Mouse (Mus musculus): Measurements from ENCODE around the gene Ms4a4c.
"Not testable (repeated sequence)": the region's sequence is repeated elsewhere in the genome, so short reads cannot be mapped to it uniquely, and the experiment has no call there.

Gene Ms4a4c

DNA sequence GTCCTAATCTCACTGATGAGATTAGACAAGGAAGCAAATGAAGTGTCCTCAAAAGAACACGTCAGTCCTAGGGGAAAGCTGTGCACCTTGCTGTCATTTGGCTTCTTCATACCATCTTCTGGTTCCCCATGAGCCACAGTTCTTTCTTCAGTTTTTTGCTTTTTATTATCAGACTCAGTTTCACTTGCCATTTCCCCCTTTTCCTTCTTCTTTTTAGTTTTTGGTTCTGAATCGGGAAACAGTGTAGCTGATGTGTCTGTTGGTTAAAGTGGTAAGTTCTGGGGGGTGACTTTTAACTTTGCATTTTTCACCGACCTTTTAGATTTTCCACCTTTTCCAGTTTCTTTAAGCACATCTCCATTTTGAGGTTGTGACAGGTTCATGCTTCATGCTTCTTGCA is at the start of gene Ms4a4c:
TSS of gene Ms4a4c (plus strand) at position 244 of the 400 bp plus-strand sequence.
- no peak for DNase-seq

DNA sequence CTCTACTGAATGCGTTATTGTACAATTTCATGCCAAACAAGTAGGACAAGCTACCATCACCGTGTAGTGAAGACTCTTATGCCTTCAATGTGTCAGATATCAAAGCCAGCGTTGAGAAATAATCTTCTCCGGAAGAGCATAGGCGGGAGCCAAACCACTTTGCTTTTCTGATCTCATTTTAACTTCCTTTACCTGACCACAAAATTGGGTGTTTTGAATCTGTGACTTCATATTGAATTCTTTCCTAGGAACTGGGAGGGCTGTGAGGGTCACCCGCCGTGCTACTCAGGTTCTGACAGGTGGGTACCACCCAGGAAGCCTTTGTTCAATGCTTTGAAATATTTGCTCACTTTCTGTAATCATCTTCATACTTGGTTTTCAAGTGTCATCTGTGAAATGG is 48.8 kb upstream of the Ms4a4c start:
- DNase-seq = peak; percentile 50

DNA sequence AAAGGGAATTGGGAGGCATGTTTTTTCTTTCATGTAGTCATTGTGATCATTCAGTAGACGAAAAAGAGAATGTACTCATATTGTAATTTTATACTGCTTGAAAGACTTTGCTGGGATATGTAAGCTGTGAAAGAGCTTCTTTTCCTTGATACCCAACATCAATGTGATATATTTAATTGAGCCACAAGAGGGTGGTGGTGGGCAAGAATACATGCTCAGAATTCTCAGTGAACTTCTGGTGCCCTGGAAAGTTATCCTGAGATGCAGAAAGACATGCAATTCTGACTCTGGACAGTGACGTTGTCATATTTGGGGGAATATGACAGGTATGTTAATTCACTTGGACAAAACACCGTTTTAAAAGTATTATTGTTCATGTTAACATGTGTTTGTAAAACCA is 44.5 kb upstream of the Ms4a4c start:
- peak; percentile 38 for DNase-seq

DNA sequence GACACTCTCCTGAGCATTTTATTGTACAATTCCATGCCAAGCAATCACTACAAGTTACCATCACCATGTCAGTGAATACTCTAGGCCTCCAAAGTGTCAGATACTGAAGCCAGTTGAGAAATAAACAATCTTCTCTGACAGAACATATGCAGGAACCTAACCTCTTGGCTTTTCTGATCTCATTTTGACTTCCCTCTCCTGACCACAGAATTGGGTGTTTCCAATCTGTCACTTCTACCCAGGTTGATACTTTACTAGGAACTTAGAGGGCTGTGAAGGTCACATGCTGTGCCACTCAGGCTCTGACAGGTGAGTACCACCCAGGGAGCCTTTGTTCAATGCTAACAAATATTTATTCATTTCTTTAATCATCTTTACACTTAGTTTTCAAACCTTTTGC is 42.6 kb upstream of the Ms4a4c start:
- peak; percentile 9 for DNase-seq

DNA sequence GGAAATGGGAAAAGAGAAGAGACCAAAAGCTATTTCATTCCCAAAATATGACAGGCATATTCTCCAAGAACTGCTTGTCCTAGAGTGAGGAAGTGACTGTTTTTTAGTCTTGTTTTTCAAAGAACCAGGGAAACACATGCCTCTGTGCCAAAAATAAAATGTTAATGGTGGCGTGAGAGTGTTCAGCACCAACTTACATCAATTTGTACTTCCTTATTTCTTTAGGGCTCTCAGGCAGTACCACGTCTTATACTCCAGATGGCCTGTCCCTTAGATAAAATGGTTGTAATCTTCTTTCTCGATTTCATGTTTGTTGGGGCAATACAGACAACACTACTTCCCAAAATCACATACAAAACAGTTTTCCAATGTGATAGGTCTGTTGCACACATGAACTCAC is 36.3 kb upstream of the Ms4a4c start:
- DNase-seq = no peak

DNA sequence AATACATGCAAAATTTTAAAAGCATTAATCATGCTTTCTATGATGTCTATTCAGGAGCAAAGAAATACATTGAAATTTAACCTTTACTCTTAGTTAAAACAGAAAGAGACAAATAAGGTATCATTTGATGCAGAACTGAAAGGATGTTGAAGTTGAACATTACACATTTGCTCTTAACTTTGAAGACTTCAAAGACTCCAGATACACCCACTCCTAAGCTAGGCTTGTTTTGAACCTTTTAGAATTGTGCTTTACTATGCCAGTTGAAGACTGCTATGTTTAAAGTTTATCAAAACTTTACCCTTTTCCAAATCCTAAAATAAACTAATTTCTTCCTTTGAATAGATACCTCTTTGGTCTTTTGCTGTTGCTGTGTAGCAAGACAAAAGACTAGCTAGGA is 33.4 kb upstream of the Ms4a4c start:
- DNase-seq = no peak

DNA sequence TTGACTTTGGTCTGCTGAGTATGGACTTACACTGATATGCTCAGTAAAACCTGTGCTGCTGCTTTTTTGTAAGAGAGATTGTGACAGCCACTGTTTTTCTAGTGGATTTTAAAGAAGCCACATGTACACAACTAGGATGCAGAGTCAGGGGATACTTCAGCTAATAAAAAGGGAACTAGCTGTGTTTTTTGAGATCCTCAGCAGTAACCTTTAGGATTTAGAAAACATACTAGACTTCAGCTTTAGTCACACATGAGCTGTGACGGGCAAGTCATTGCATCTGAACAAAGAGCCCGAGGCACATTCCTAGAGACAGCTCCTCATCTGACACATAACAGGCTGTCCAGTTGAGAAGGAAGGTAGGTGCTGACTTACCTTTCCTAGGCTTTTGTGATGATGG is 29.3 kb upstream of the Ms4a4c start, which contains the start of gene Ms4a4a:
TSS of gene Ms4a4a (plus strand) at position 251 of the 400 bp plus-strand sequence.
- DNase-seq = no peak

DNA sequence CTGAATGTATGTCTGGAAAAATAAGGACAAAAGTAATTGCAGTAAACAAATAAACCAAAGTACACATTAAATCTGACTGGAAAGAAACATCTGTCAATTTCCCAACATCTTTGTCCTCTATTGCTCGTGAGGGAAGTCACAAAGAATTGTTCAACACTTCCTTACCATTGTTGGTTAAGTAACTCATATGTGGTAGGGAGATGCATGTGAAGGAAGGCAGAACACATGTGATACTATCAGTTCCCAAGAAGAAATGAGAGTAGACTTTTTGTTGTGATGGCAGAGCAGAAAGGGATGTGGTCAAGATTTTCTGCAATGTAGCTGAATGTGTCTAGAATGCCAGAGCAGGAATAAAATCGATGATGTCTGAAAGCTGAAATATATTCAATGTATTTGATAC is 28.2 kb upstream of the Ms4a4c start:
- DNase-seq = no peak

DNA sequence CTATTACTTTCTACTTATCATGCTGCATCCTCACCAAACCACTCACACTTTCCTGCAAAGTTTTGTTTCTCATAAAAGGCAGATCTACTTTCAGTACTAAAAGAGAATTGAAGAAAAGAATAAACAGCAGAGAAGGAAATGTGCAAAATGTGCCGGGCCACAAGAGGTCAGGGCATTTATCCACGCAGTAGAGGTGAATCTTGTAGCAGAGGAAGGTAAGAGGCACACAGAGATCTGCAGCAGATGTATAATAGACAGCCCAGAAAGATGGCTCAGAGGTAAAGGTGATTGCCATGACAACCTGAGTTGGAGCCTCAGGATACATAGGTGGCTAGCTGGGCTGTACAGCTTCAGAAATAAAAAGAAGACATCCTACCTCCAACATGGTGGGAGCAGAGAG is 17.5 kb upstream of the Ms4a4c start:
- DNase-seq = peak; percentile 34

DNA sequence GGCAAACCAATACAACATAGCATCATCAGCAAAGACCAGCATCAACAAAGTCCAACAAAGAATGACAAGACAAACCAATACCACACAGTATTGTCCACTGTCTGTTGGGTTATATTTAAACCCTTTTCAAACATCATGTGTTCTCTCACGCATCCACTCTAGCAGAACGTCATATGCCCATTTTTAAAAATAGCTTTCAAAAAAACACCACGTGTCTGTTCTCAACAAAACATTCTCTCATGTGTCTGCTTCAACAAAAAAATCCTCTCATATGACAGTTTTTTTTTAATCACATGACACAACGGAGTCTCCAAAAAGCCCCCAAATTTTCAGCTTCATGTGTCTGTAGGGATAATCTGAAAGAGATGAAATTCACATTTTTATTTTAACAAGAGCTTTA is 16.9 kb upstream of the Ms4a4c start:
- no peak for DNase-seq

DNA sequence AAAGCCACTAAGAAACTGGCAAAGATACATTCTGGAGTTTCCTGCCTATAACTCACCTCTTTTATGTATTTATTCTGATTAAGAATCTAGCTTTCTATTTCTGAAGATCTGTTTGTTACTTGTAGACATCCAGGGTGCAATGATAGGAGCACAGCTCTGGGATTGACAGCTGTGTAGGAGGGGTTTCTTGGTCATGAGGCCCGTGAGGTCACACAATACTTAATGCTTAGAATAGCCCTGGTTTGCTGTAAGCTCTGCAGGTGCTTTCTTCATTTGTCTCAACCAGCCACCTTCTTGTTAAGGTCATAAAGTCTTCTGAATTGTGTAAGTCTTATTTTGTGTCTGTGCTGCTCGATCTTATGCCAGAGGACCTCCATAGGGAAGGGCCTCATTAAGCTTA is 15.6 kb upstream of the Ms4a4c start:
- DNase-seq = no peak

DNA sequence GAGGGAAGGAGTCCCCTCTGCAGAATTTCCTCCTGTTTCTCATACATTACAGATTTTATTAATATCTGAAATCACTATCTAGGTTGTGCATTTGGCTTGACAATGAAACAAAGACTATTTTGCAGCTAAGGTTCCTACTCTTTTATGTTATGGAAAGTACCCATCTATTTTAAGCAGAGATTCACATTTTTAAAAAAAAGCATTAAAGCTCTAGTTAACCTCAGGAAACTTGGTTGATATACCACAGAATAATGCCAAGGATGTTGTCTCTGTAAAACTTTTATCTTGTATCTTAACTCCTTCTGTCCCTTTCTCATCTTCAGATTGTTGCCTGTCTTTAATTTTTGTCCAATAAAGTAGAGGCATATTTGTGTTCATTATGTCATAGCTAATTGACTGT is 8.8 kb upstream of the Ms4a4c start:
- no peak for DNase-seq

DNA sequence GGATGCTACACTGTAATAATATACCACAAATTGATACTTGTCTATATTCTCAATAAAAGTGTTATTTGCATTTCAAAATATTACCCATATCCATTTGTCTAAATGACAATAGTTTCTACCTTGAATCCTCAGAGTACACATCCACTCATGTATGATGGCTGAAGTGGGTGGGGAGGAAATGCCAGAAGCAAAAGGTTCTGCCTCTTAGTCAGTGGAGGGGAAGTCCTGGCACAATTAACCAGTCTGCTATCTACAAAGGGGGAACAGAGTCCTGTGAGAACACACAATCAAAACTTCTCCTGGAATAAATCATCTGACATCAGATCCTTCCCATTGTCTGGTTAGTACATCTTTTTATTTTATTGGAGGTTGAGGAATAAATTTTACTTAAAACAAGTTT is 2.9 kb downstream of the Ms4a4c start:
- DNase-seq = no peak

DNA sequence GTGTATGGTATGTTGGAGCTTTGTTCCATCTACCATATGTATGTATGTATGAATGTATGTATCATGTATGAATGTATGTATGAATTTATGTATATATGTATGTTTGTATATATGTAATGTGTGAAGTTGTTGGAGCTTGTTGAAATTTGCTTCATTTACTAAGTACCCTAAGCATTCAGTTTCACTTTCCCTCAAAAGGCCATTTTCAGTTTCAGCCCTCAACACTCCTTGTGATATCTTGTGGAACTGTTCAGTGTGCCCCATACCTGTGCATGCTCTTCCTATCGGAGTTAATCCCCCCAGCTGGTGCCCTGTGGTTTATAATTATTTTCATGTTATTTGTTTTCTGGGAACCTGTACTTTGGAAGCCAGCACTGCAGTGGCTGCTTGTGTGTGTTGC is 4.0 kb downstream of the Ms4a4c start:
- no peak for DNase-seq

DNA sequence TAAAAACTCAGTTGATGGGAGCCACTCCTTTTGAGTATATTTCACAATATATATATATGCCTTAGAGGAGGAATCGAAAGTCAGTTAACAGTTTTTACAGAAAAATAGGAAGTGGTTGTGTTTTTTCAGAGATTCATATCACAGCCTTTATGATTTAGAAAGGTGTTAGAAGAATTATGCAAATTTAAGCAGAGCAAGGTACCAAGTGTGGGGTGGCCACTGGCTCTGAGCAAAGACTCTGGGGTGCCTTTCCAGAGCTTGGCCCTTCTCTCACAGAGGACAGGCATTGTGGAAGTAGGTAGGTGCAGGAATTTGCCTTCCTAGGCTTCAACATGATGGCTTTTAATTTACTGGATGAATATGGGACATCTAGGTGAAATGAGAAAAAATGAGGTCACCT is 7.1 kb downstream of the Ms4a4c start:
- no peak for DNase-seq

DNA sequence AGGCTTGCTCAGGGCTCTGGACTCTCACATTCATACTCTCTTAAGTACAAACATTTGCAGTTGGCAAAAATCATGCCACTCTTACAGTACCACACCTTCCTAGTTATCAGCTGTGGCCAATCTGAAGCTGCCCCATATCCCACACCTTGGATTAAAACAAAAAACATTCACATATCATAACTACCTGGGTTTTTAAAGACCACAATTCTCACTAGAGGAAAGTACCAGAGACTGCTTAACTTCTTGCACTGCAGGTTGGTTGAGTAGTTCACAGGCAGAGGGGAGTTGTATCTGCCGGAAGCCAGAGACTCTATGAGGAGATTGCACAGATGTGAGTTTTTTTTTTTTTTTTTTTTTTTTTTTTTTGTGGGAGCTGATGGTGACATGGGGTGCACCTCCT is 9.5 kb downstream of the Ms4a4c start:
- peak; percentile 20 for DNase-seq

DNA sequence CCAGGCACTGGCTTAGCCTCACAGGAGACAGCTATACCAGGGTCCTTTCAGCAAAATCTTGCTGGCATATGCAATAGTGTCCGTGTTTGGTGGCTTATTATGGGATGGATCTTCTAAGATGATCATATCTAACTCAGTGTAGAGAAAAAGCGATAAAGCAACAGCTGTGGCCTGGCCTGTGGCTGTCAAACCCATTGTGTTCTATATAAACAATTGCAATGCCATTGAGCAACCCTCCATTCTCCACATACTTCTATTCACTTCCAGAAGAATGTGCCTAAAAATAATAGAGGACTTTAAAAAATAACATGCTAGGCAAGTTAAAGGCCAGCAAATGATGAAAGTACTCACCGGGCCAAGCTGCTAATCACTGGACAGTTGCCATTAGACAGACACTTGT is 11.0 kb downstream of the Ms4a4c start:
- DNase-seq = no peak

DNA sequence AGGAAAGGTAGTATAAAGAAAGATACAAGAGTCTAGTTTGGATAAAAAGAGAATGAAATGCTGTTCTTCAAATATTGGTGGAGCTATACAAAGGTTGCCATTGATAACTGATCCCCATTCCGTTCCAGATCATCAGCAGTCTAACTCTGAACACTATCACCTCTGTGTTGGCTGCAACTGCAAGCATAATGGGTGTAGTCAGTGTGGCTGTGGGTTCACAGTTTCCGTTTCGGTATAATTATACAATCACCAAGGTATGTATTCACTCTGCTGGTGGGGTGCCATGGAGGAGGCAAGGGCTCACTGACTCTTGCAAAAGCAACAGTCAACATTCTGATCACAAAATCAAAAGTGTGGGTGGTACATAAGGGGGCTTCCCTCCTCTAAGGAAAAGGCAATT is 14.3 kb downstream of the Ms4a4c start:
- DNase-seq = not testable (repeated sequence)

DNA sequence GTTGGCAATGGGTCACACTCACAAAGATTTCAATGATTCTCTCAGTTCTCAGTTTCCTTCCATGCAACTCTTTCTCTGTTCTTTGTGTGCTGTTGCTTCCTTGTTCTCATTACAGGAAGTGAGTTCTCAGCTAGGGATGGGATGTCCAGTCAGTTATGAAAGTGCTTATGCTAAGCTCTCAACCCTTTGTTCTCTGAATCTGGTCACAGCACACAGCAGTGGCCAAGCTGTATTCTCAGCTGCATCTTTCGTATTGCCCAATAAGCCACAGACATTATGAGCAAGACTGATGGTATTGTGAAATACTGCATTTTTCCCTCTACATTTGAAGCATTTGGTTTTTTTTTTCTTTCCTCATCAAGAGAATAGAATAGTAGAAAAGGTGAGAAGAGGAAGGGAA is 26.6 kb downstream of the Ms4a4c start:
- not testable (repeated sequence) for DNase-seq

DNA sequence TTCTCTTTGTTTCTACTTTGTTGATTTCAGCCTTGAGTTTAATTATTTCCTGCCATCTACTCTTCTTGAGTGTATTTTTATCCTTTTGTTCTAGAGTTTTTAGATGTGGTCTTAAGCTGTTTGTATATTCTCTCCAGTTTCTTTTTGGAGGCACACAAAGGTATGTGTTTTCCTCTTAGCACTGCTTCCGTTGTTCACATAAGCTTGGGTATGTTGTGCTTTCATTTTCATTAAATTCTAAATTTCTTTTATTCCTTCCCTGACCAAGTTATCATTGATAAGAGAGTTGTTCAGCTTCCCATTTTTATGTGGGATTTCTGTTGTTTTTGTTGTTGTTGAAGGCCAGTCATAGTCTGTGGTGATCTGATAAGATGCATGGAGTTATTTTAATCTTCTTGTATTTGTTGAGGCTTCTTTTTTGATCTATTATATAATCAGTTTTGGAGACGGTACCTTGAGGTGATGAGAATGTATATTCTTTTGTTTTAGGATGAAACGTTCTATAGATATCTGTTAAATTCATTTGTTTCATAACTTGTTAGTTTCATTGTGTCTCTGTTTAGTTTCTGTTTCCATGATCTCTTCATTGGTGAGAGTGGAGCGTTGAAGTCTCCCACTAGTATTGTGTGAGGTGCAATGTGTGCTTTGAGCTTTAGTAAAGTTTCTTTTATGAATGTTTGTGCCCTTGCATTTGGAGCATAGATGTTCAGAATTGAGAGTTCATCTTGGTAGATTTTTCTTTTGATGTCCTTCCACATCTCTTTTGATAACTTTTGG is 30.7 kb downstream of the Ms4a4c start:
- no peak for DNase-seq

DNA sequence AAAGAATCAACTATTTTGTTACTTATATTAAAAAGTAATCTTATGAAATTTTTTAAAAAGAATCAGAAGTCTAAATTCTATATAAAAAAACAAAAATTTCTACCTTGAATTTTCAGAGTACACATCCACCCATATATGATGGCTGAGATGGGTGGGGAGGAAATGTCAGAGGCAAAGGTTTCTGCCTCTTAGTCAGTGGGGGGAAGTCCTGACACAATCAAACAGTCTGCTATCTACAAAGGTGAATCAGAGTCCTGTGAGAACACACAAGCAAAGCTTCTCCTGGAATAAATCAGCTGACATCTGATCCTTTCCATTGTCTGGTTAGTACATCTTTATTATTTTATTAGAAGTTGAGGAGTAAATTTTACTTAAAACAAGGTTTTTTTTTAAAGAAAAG is 38.8 kb downstream of the Ms4a4c start, which contains the start of gene Ms4a4b:
TSS of gene Ms4a4b (plus strand) at position 216 of the 400 bp plus-strand sequence.
- peak; percentile 28 for DNase-seq

DNA sequence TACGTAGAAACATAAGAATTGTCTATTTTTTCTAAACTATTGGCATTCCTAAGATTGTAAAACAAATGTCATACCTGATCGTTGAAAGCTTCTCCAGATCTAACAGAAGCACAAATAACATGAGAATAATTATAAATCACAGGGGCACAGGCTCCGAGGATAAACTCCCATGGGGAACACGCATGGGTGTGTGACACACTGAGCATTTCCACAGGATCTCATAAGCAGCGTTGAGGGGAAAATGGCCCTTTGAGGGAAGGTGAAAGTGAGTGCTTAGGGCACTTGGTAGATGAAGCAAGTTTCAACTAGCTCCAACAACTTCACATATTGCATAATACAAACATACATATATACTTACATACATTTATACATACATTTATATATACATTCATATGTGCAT is 39.4 kb downstream of the Ms4a4c start:
- no peak for DNase-seq

DNA sequence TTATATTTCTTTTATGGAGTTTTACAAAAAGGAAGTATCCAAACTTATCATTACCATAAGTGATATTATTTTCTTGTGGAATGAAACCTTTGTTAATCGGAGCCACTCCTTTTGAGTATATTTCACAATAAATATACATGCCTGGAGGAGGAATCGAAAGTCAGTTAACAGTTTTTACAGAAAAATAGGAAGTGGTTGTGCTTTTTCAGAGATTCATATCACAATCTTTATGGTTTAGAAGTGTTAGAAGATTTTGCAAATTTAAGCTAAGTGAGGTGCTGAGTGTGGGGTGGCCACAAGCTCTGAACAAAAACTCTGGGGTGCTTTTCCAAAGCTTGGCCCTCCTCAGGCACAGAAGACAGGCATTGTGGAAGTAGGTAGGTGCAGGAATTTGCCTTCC is 42.7 kb downstream of the Ms4a4c start:
- no peak for DNase-seq

DNA sequence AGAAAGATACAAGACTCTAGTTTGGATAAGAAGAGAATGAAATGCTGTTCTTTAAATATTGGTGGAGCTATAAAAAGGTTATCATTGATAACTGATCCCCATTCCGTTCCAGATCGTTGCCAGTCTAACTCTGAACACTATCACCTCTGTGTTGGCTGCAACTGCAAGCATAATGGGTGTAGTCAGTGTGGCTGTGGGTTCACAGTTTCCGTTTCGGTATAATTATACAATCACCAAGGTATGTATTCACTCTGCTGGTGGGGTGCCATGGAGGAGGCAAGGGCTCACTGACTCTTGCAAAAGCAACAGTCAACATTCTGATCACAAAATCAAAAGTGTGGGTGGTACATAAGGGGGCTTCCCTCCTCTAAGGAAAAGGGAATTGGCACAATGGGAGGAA is 54.5 kb downstream of the Ms4a4c start:
- not testable (repeated sequence) for DNase-seq

DNA sequence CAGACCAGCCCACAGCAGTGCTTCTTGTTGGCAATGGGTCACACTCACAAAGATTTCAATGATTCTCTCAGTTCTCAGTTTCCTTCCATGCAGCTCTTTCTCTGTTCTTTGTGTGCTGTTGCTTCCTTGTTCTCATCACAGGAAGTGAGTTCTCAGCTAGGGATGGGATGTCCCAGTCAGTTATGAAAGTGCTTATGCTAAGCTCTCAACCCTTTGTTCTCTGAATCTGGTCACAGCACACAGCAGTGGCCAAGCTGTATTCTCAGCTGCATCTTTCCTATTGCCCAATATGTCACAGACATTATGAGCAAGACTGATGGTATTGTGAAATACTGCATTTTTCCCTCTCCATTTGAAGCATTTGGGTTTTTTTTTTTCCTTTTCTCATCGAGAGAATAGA is 60.2 kb downstream of the Ms4a4c start:
- not testable (repeated sequence) for DNase-seq
